Mouse (Mus musculus) cerebellum, postnatal 4 days (tissue): ENCODE results near the gene Ogfod1.
A peak's percentile ranks its signal among the peaks of the same experiment; 100 is the strongest.

Experiments
- DNase-seq, 2 experiments: peaks; one replicate each; pipeline ENCODE4 v3.0.0; 2022; ENCODE audit warnings: low spot score in 2 of 2, mixed read lengths in 1 of 2

Ogfod1 gene

DNA sequence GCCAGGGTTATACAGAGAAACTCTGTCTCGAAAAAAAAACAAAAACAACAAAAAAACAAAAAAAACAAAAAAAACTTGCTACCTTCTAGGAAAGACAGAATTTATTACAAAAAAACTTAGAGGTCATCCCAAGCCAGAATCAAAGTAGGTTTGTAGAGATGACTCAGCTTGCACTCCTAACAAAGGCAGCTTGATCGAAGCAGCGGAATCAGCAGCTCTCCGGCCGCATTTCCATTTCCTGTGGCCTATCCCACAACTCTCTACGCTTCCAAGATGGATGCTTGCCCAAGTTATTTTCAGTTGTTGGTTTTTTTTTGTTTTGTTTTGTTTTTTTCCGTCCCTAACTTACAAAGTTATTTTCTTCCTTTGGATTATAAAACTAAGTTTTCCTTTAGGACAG is 31.8 kb downstream of the Ogfod1 start:
- DNase-seq: no peak

DNA sequence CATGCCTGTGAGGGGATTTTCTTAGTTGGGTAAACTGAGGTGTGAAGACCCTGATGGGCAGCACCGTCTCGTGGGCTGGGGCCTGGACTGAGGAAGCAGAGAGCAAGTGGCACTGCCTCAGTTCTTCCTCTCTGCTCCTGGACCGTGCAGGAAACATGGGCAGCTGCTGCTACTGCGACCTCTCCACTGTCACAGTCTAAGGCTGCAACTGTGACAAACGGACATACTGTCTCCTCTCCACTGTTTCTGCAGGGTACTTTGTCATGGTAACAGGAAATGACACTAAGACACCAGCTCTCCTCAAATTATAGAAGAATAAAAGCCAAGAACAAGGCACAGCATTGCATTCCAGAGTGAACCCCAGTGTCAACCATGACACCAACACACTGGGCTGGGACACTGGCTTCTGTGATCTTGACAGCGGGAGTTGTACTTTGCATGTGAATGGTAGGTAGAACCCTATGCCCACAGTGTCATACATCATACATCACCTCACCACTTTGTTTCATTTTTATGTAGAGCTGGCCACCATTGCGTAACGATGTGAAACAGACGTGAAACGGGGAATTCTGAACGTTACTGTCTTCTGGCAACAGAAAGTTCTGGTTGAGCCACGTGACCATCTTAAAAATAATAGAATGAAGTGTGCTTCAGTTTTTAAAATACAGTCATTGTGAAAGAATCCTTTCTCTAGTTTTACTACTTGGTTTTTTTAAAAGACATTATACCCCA is 39.6 kb downstream of the Ogfod1 start:
- no peak for DNase-seq

- DNase-seq: no peak
Observed at GRCm38 (mm10) chr8:94087964-94088363, 51.0 kb downstream of the Ogfod1 start.

GRCm38 (mm10) chr8:94089715-94090114 is 52.7 kb downstream of the Ogfod1 start:
- no peak for DNase-seq

- no peak for DNase-seq
Observed at GRCm38 (mm10) chr8:94092848-94093247, 55.9 kb downstream of the Ogfod1 start.

GRCm38 (mm10) chr8:94094281-94094680 is 57.3 kb downstream of the Ogfod1 start:
- no peak for DNase-seq

- DNase-seq: peak; percentile 97 to 98
Observed at GRCm38 (mm10) chr8:94098081-94098974, 61.3 kb downstream of the Ogfod1 start, which contains the start of gene Bbs2. Gene Bbs2, minus strand, starts transcription at chr8:94098928.

DNA sequence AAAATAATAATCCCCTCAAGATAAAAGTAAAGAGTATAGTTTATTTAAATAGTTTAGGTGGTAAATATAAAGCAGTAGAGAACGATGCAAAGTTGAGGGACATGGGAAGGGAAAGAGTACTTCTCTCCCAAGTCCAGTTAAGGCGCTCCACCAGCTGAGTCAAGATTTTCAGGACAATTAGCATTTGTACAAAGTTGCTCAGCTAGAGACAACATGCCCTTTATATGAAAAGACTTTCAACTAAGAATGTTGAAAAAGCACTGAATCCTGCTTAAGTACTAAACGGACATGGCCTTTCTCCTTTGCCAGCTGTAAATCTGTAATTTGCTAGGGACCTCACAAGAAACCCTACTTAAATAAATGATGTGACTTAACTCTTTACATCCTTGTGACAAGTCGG is 62.0 kb downstream of the Ogfod1 start:
- DNase-seq: no peak

- DNase-seq: peak in 1 of 2 experiments; percentile 15
Observed at GRCm38 (mm10) chr8:94104146-94104545, 67.1 kb downstream of the Ogfod1 start.

DNA sequence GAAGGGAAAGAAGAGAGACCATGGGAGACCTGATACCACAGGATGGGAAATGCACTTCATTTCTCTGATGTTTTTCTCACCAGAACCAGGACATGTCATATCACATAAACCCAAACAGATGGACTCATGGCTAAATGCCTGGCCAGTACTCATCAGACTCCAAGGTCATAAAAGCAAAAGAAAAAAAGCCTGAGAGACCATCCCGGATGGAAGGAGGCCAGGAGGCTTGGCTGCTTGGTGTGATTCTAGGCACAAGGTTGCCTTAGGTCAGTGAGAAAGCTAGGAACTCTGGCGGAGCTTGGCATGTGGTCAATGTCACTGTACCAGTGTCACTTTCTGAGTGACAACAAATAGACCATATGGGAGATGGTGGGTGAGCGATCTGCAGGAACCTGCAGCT is 70.9 kb downstream of the Ogfod1 start:
- DNase-seq: peak in 1 of 2 experiments; percentile 6

DNA sequence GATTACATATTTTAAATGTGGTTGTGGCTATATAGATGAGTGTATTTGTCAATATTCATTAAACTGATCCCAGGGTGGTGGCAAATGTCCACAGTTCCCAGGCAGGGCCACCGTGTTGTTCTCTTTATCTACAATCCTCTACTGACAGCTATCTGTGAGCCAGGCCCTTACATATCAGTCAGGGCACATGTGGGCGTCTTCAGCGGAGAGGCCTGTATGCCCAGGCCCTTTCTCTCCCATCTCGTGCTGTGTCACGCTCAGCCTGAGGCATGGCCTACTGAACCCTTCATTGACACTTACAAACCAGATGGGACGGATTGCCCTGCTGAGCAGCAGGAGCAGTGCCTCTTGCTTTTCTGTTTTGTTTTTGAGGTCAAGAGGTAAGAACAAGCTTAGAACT is 72.4 kb downstream of the Ogfod1 start:
- DNase-seq: no peak

GRCm38 (mm10) chr8:94109835-94110234 is 72.8 kb downstream of the Ogfod1 start:
- DNase-seq: no peak

GRCm38 (mm10) chr8:94110526-94111177 is 73.7 kb downstream of the Ogfod1 start:
- DNase-seq: no peak

- DNase-seq: no peak
Observed at GRCm38 (mm10) chr8:94113435-94113834, 76.4 kb downstream of the Ogfod1 start.

- DNase-seq: no peak
Observed at GRCm38 (mm10) chr8:94113972-94114371, 77.0 kb downstream of the Ogfod1 start.
